Mouse (Mus musculus) hindbrain, embryonic 13.5 days (tissue): ENCODE measurements around the gene Adprhl2. TPM values are rescaled to one million over a fixed set of nuclear protein-coding genes. Genes with fewer than 3 reads are reported as not detected.

Source experiments
- ATAC-seq: fragments of 200-750 bp; cut with Nextera tagmentation; 2 replicates; pipeline ENCODE4 v1.8.0; 2017; ENCODE audit warnings: moderate TSS enrichment; ENCODE audit not compliant: low FRiP score
- H3K27ac ChIP-seq: fragments of 300-500 bp; sonication (generic); 2 replicates; pipeline ENCODE4 v1.5.1; 2015; ENCODE audit warnings: inconsistent platforms, mild to moderate bottlenecking, moderate library complexity
- H3K27me3 ChIP-seq: fragments of 300-500 bp; sonication (generic); 2 replicates; pipeline ENCODE4 v1.6.1; 2015; ENCODE audit warnings: mild to moderate bottlenecking, inconsistent platforms
- H3K36me3 ChIP-seq: fragments of 300-500 bp; sonication (generic); 2 replicates; pipeline ENCODE4 v1.6.1; 2015; ENCODE audit warnings: mild to moderate bottlenecking, inconsistent platforms
- H3K4me1 ChIP-seq: fragments of 300-500 bp; sonication (generic); replicated peaks from 2 replicates; pipeline ENCODE4 v1.6.1; 2015; ENCODE audit warnings: inconsistent platforms
- H3K4me2 ChIP-seq: fragments of 300-500 bp; sonication (generic); 2 replicates; pipeline ENCODE4 v1.6.1; 2015; ENCODE audit warnings: inconsistent platforms, mild to moderate bottlenecking, moderate library complexity
- H3K4me3 ChIP-seq: fragments of 300-500 bp; sonication (generic); 2 replicates; pipeline ENCODE4 v1.5.1; 2015; ENCODE audit warnings: mild to moderate bottlenecking, inconsistent platforms
- H3K9ac ChIP-seq: fragments of 300-500 bp; sonication (generic); 2 replicates; pipeline ENCODE4 v1.6.1; 2015; ENCODE audit warnings: mild to moderate bottlenecking, inconsistent platforms
- H3K9me3 ChIP-seq: fragments of 300-500 bp; sonication (generic); 2 replicates; pipeline ENCODE4 v1.6.1; 2016; ENCODE audit warnings: inconsistent platforms
- WGBS: fragments of 180-500 bp; shearing (Covaris S2); methylation state at CpG from one replicate; pipeline ENCODE4 v1.1.7; 2015; 5-methylcytosine and 5-hydroxymethylcytosine counted together
- polyA plus RNA-seq: library from polyadenylated mRNA; unstranded; fragments of >200 nt; fragmentation: Nextera tagmentation; extraction: Ambion mirVana; gene quantifications from 2 replicates; pipeline ENCODE4 v1.2.1, GENCODE M21; 2015

Adprhl2 gene
- polyA plus RNA-seq, 1 experiment from 2014 or later: 78.2 TPM

DNA sequence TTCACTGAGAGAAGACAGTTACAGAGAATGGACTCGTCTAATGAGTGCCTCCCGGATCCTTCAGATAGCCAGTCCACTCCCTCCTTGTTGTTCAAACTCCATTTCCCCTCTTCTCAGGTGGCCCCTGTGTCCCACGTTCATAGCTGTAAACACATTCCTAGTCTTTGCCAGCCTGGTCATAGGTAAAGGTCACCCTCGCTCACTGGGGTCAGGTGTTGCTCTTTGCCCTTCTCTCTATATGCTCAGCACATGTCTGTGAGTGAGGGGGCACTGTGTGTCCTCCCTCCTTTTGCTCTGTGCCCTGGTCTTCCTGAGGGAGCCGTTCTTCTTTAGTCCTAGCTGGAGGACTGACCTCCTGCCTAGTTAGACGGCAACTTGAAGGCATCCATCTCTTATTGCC is 1.7 kb downstream of the Adprhl2 start:
- Histone ChIP-seq H3K27ac (no peak overlapping the region), H3K9ac (no peak overlapping the region), H3K36me3 (peaks cover 46% of the 10 kb centered on the region), H3K4me2 (no peak overlapping the region), H3K4me3 (no peak overlapping the region), H3K27me3 (peaks cover 24% of the 10 kb centered on the region), H3K9me3 (no peaks in the 10 kb centered on the region), H3K4me1 (peaks cover 28% of the 10 kb centered on the region)
- no peak for ATAC-seq
- WGBS: 87% methylated on average over 6 of the region's 6 CpGs

DNA sequence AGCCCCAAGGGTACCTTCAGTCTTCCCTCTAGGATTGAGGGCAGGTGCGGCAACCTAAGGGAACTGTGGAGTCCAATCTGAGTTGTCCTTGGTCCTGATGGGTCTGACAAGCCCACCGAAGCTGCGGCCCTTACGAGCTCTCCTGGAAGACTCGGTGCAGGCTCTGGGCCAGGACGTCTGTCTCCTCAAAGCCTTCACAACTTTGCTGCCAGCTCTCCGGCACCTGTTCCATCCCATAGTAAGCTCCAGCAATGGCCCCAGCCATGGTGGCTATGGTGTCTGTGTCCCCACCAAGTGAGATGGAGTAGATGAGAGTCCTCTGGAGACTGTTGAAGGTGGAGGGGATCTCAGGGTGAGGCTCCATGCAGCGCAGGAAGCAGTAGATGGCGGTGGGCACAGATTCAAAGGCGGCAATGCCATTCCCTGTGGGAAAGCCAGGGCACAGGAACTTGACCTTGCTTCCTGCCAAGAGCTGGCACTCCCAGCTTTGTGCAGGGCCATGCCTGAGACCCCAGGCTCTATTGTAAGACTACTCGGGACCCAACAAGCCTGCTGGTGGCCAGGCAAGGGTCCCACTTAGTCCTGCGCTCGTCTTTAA is 5.0 kb downstream of the Adprhl2 start:
- H3K9me3 ChIP-seq: no peaks in the 10 kb centered on the region
- no peaks in the 10 kb centered on the region for H3K27me3 ChIP-seq
- peaks cover 53% of the 10 kb centered on the region for H3K36me3 ChIP-seq
- ATAC-seq: no peak
- peaks cover 19% of the 10 kb centered on the region for H3K4me1 ChIP-seq
- WGBS: 92% methylated on average over 13 of the region's 13 CpGs
- no peak overlapping the region for H3K27ac ChIP-seq
- H3K4me2 ChIP-seq: no peak overlapping the region
- H3K4me3 ChIP-seq: no peak overlapping the region
- H3K9ac ChIP-seq: peak overlapping the region; percentile 5; the same call in 1 of the 2 replicates

DNA sequence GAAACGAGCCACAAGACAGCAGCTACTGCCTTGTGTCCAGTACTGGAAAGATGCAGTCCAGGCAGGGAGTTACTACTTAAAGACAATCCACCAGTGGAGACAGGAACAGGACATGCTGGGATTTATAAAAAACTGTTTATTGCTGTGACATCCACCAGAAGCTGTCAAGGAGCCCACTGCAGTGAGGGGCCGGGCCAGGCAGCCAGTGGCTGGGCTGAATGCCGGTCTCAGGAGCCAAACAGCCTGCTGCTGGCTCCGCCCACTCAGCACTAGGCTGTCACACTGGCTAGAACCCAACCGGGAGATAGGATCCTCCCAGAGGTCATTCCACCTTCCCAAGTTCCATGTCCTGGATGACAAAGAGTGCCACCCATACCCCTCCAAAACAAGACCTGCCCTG is 5.6 kb downstream of the Adprhl2 start:
- Histone ChIP-seq H3K4me1 (peaks cover 18% of the 10 kb centered on the region), H3K9me3 (no peaks in the 10 kb centered on the region), H3K4me3 (no peak overlapping the region), H3K4me2 (no peak overlapping the region), H3K27me3 (no peaks in the 10 kb centered on the region), H3K9ac (no peak overlapping the region), H3K36me3 (peaks cover 53% of the 10 kb centered on the region), H3K27ac (no peak overlapping the region)
- WGBS: 44% methylated on average over 5 of the region's 5 CpGs
- ATAC-seq: no peak

DNA sequence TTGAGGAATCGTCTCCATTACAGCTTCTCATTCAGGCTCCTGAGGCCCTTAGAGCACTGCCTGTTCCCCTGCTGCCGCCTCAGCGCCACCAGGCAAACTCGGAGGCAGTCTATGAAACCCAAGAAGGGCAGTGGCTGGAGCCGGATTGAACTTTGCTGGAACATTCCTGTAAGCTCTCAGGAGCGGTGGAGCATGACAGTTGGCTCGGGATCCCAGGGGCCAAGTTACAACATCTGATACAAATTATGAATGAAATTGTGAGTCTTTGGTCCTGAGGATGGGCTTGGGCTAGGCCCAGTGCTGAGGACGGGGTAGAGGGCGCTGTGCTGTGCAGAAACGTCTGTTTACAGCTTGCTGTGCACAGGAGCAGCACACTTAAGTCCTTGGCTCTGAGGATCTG is 7.1 kb downstream of the Adprhl2 start:
- 57% methylated on average over 10 of the region's 10 CpGs for WGBS
- ATAC-seq: no peak
- Histone ChIP-seq H3K9ac (peak overlapping the region; percentile 36; the same call in 1 of the 2 replicates), H3K36me3 (peaks cover 48% of the 10 kb centered on the region), H3K27ac (no peak overlapping the region), H3K9me3 (no peaks in the 10 kb centered on the region), H3K4me3 (no peak overlapping the region), H3K4me2 (no peak overlapping the region), H3K27me3 (no peaks in the 10 kb centered on the region), H3K4me1 (peaks cover 12% of the 10 kb centered on the region)

GRCm38 (mm10) chr4:126313202-126313601 is 8.3 kb downstream of the Adprhl2 start:
- Histone ChIP-seq H3K9ac (no peak overlapping the region), H3K27me3 (0 out of 2 replicates have a peak, but pooled peaks cover 8% of the 10 kb centered on the region), H3K27ac (no peak overlapping the region), H3K36me3 (peaks cover 38% of the 10 kb centered on the region), H3K4me1 (peaks cover 11% of the 10 kb centered on the region), H3K4me2 (no peak overlapping the region), H3K9me3 (no peaks in the 10 kb centered on the region), H3K4me3 (no peak overlapping the region)
- 37% methylated on average over 5 of the region's 5 CpGs for WGBS
- ATAC-seq: no peak

DNA sequence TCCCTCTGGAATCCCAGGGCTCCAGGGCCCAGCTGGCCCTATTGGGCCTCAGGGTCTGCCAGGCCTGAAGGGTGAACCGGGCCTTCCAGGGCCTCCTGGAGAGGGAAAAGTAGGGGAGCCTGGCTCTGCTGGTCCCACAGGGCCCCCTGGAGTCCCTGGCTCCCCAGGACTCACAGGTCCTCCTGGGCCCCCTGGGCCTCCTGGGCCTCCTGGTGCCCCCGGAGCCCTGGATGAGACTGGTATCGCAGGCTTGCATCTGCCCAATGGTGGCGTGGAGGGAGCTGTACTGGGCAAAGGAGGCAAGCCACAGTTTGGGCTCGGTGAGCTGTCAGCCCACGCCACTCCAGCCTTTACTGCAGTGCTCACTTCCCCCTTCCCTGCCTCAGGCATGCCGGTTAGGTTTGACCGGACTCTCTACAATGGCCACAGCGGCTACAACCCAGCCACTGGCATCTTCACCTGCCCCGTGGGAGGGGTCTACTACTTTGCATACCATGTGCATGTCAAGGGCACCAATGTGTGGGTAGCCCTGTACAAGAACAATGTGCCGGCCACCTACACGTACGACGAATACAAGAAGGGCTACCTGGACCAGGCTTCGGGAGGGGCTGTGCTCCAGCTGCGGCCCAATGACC is 9.8 kb downstream of the Adprhl2 start:
- H3K36me3 ChIP-seq: peaks cover 23% of the 10 kb centered on the region
- no peaks in the 10 kb centered on the region for H3K9me3 ChIP-seq
- H3K4me2 ChIP-seq: no peak overlapping the region
- 0 out of 2 replicates have a peak overlapping the region, but pooled peaks have one; percentile 39 for H3K9ac ChIP-seq
- H3K4me3 ChIP-seq: no peak overlapping the region
- H3K4me1 ChIP-seq: peaks cover 11% of the 10 kb centered on the region
- no peak for ATAC-seq
- peaks cover 15% of the 10 kb centered on the region for H3K27me3 ChIP-seq
- no peak overlapping the region; the same call in 1 of the 2 replicates for H3K27ac ChIP-seq
- WGBS: 91% methylated on average over 16 of the region's 16 CpGs

DNA sequence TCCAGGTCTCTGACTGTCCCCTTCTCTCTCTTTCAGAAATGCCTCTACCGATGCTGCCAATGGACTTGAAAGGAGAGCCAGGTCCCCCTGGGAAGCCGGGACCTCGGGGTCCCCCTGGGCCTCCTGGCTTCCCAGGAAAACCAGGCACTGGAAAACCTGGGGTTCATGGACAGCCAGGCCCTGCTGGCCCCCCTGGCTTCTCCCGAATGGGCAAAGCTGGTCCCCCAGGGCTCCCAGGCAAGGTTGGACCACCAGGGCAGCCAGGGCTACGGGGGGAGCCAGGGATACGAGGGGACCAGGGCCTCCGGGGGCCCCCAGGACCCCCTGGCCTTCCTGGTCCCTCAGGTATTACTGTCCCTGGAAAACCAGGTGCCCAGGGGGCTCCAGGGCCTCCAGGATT is 11.2 kb downstream of the Adprhl2 start:
- Histone ChIP-seq H3K4me3 (no peak overlapping the region), H3K27me3 (peaks cover 17% of the 10 kb centered on the region), H3K4me2 (no peak overlapping the region), H3K9me3 (no peaks in the 10 kb centered on the region), H3K27ac (no peak overlapping the region), H3K9ac (peak overlapping the region; percentile 39; the same call in 1 of the 2 replicates), H3K36me3 (peaks cover 10% of the 10 kb centered on the region; the same call in 1 of the 2 replicates), H3K4me1 (peaks cover 11% of the 10 kb centered on the region)
- WGBS: 79% methylated on average over 7 of the region's 7 CpGs
- no peak for ATAC-seq

DNA sequence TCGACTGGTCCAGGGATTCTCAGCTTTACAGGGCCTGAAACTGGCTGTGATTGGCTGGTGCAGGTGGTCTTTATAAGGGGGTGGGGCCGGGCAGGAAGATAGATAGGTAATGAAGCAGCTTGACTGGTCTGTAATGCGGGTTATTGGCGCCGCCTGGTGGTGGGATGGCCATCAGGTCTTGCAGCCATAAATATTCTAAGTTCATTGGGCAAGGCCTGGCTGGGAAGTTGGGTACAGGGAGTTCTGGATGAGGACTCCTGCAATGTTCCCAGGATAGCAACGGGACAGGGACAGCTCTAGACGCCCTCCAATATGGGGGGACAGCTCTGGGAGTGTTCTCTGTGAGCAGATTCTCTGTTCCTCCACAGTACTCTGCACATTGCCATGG is 11.6 kb downstream of the Adprhl2 start:
- Histone ChIP-seq H3K4me2 (peak overlapping the region; percentile 51), H3K27me3 (peaks cover 17% of the 10 kb centered on the region), H3K9me3 (no peaks in the 10 kb centered on the region), H3K4me3 (peak overlapping the region; percentile 31), H3K9ac (no peak overlapping the region), H3K4me1 (peaks cover 11% of the 10 kb centered on the region), H3K27ac (no peak overlapping the region), H3K36me3 (peaks cover 8% of the 10 kb centered on the region; the same call in 1 of the 2 replicates)
- ATAC-seq: peak; percentile 87
- 0% methylated on average over 7 of the region's 7 CpGs for whole genome bisulfite sequencing

DNA sequence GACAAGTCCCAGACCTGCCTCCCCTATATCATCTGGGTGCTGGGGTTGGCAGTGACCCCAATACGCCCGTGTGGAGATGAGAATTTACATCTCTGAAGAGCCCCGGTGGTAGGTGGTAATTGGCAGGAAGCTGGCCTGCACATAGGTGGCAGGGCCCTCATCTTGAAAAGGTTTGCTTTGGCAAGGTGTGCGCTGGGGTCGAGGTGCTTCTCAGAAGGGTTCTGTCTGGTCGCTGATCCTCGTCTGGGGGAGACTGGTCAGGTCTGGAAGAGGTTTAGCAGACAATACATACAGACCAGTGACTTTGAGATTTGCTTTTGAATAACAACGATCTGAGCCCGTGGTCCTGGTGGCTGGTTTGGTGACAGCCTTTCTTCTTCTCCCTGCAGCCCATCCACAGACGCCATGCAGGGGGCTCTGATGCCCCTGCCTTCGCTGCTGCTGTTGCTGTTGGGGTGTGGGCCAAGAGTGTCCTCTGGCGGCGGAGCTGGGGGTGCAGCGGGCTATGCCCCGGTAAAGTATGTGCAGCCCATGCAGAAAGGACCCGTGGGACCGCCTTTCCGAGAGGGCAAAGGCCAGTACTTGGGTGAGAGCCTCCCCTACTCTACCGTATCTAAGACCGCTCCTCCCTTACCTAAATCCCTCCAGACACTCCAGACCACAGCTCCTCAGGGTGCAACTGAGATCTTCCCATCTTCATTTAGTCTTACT is 12.1 kb downstream of the Adprhl2 start:
- peaks cover 18% of the 10 kb centered on the region for H3K27me3 ChIP-seq
- peaks cover 11% of the 10 kb centered on the region for H3K4me1 ChIP-seq
- ATAC-seq: peak; percentile 74
- peak overlapping the region; percentile 51 for H3K4me2 ChIP-seq
- H3K9ac ChIP-seq: no peak overlapping the region
- peaks cover 2% of the 10 kb centered on the region; the same call in 1 of the 2 replicates for H3K36me3 ChIP-seq
- peak overlapping the region; percentile 31 for H3K4me3 ChIP-seq
- 16% methylated on average over 20 of the region's 20 CpGs for WGBS
- H3K9me3 ChIP-seq: no peaks in the 10 kb centered on the region
- H3K27ac ChIP-seq: no peak overlapping the region

- 15% methylated on average over 2 of the region's 2 CpGs for WGBS
- Histone ChIP-seq H3K27me3 (peaks cover 43% of the 10 kb centered on the region), H3K4me1 (peaks cover 16% of the 10 kb centered on the region), H3K36me3 (no peaks in the 10 kb centered on the region), H3K9ac (no peak overlapping the region), H3K4me2 (no peak overlapping the region), H3K27ac (no peak overlapping the region), H3K4me3 (no peak overlapping the region), H3K9me3 (no peaks in the 10 kb centered on the region)
- ATAC-seq: no peak
These were observed 14.7 kb downstream of the Adprhl2 start for GRCm38 (mm10) chr4:126306827-126307226.

DNA sequence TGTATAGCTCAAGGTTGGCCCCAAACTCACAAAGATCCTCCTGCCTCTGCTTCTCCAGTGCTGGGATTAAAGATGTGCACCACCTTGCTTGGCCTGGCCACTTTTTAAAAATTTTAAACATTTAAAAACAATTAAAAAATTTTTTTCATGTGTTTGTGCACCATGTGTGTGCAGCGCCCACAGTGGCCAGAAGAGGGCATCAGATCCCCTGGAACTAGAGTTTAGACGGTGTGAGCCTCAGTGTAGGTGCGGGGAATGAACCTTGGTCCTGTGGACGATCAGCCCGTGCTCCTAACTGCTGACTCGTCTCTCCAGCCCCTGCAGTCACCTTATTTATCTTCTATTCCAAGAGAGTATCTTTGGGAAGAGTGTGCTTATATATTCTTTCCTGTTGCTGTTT is 15.4 kb downstream of the Adprhl2 start:
- 89% methylated on average over 6 of the region's 6 CpGs for WGBS
- no peak overlapping the region for H3K4me2 ChIP-seq

GRCm38 (mm10) chr4:126305428-126305827 is 16.1 kb downstream of the Adprhl2 start:
- no peak overlapping the region for H3K4me2 ChIP-seq
- no peak overlapping the region for H3K27ac ChIP-seq
- H3K4me3 ChIP-seq: no peak overlapping the region
- no peaks in the 10 kb centered on the region for H3K9me3 ChIP-seq
- peaks cover 57% of the 10 kb centered on the region for H3K27me3 ChIP-seq
- ATAC-seq: no peak
- 92% methylated on average over 1 of the region's 1 CpGs for WGBS
- no peak overlapping the region for H3K9ac ChIP-seq
- H3K36me3 ChIP-seq: no peaks in the 10 kb centered on the region
- peaks cover 28% of the 10 kb centered on the region for H3K4me1 ChIP-seq

More for the DNA sequence above, 15.4 kb downstream of the Adprhl2 start:
- Histone ChIP-seq H3K4me3 (no peak overlapping the region), H3K9ac (no peak overlapping the region), H3K36me3 (no peaks in the 10 kb centered on the region), H3K9me3 (no peaks in the 10 kb centered on the region), H3K27ac (no peak overlapping the region), H3K27me3 (peaks cover 51% of the 10 kb centered on the region), H3K4me1 (peaks cover 23% of the 10 kb centered on the region)
- ATAC-seq: no peak
